Mouse (Mus musculus) monocyte, adult 59 days (primary cell): ENCODE results near the gene Arl14. TPM values are rescaled to one million over a fixed set of nuclear protein-coding genes. Genes with fewer than 3 reads are reported as not detected.

Experiments used
- total RNA-seq, 2 experiments: library from RNA; stranded (reverse); gene quantifications; one replicate each; pipeline ENCODE4 v1.2.4; 2023

Gene Arl14
- total RNA-seq: not detected

GRCm38 (mm10) chr3:69221806-69222501 is at the start of gene Arl14:
TSS of gene Arl14 (plus strand) at chr3:69222419.

Other genes with a start within 250 kb of the Arl14 start
- 1 to 10 TPM; 2.1 to 6.1 TPM for gene Ift80, start 217.8 kb upstream of the Arl14 start, total RNA-seq
- 10 to 100 TPM; 50.3 to 57.9 TPM for gene Smc4, start 217.7 kb upstream of the Arl14 start, total RNA-seq
- gene Trim59, start 177.7 kb upstream of the Arl14 start, total RNA-seq: 1 to 10 TPM; 8.3 to 9.2 TPM
- gene Kpna4, start 95.3 kb upstream of the Arl14 start, total RNA-seq: 100 to 1,000 TPM; 172 to 181 TPM
- 1 to 10 TPM; 1.4 to 1.9 TPM for gene Ppm1l, start 94.4 kb downstream of the Arl14 start, total RNA-seq